Mouse (Mus musculus) mouse trophoblast stem cell (cell line): Measurements from ENCODE around the gene Gdpd2.

Experiments
- in situ Hi-C, 2 experiments: fragments of 300-500 bp; cut with MseI, MboI; formaldehyde crosslinking; loops; 2 replicates in 1 of 2; 3 replicates in 1 of 2; pipeline ENCODE4 v1.15.1; 2025

The Gdpd2 gene

DNA sequence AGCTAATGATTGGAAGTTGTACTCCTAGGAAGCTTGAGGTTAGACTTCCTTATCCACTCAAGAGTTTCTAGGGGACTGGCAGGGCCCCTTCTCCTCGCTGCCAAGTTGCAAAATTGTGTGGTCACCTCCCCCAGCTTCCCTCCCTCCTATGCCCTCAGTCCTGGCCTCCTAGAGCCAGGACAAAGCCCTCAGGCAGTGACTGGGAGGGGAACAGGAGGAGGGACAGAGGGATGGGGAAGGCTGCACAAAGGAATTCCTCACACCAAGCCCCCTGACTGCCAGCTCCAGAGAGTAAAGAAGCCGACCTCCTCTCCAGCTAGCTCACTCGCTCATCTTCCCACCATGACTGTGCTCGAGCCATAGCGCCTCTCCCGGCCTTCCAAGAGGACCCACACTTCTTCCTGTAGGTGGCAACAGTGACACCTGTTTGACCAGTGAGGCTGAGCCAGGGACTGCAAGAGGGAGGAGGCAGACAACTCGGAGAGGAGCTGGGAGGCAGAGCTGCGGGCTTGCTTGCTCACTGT is at the start of gene Gdpd2:
Gene Gdpd2 (plus strand): TSS at position 209 of the 524 bp plus-strand sequence.
- in situ Hi-C loops, result no loop called here

DNA sequence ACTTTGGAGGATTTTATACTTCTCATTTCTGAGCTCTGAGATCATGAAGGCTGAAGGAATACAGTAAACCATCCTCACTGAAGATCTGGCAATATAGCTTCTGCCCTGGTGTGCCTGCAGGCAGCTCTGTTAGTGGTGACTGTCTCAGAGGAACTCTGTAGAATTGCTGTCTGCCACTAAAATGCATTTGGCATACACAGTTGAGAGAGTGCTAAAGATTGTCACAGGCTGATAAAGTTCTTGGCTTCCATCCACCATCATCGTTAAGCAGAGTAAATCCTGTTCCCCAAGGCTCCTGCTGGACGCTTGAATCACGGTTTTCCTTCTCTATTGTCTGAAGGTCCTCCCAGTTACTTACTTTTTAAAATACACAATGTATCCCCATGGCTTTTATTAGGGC is 43.1 kb upstream of the Gdpd2 start:
- in situ Hi-C loops, result no loop called here

DNA sequence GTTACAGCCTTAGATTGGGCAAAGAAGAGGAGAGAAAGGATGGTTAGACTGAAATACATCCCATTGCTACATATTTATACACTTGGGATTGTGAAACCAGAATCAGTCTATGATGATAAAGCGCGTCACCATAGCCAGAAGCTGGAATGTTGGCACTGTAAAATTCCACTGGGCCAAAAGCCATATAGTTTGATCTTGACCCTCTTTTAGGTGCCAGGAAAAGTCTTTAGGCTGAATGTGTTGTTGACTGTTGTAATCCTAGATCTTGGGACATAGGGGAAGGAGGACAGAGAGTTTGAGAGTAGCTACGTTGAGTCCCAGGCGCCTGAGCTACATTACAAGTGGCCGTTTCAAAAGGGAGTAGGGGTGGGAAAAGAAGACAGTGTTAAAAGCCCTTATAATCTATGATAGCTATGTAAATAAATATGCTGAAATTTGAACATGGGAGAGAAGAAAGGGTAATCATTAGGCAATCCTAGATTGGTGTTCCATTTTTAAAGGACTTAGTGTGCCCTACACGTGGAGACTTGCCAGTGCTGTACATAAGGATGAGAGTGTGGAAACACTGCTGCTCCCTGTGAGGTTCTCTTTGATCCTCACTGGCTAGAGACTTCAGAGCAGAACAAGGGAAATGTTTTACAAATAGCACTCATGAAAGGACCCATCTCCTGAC is 42.2 kb upstream of the Gdpd2 start:
- in situ Hi-C loops, result no loop called here

DNA sequence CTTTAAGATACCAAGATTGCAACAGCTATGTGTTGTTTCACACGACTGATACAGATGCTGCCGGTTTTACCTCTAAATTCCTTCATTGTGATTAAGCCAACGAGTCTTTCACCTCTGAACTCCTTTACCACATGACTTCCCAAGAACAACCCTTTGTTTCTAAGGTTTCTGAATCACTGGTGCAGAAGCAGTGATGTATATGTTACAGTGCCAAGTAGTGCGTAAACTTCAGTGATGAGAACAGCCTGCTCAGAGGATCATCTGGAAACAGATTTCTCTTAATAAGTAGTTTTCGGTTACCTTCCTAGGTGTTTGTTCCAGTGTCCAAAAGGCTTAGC is 41.7 kb upstream of the Gdpd2 start:
- in situ Hi-C loops, result no loop called here

DNA sequence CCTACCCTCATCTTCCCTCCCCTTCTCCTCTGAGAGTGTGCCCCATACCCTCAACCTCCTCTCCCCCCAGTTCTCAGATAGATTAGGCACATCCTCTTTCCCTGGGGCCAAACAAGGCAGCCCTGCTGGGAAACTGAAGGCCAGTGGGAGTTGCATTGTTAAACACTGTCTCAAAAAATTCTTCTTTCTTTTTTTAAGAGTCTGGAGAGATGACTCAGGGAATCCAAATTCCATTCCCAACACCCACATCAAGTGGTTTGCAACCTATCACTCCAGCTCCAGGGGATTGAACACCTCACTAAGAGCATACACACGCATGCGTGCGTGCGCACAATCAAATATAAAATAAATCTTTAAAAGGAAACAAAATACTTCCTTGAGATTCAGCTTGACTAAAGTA is 32.9 kb upstream of the Gdpd2 start:
- in situ Hi-C loops, result no loop called here

DNA sequence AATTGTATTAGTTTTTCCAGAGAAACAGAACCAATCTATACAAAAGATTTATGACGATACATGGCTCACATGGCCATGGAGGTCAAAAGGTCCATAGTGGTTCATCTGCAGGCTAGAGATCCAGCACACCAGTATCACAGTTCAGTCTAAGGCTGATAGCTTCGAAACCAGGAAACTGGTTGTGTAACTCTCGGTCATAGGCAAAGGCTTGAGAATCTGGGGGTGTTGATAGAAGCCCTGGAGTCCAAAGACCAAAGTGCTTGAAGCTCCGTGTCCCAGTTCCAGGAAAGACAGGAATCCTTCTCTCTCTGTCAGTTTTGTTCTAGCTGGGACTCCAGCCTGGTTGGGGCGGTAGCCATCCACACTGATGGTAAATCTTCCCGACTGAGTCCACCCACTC is 21.6 kb upstream of the Gdpd2 start:
- in situ Hi-C loops, result no loop called here

DNA sequence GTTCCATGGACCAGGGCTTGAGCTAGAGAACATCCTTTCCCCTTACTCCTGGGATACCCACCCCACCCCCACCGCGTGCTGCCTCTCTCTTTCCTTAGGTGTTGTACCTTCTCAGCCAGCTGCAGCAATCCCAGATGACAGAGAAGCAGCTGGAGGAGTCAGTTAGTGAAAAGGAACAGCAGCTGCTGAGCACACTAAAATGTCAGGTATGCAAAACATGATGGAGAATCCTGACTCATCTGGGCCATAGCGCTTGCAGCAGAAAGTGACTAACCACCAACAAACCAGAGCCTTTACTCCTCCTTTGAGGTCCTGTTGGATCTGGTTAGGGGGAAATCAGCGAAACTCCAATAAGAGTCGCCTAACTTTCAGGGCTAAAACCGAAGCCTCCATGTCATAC is 13.5 kb upstream of the Gdpd2 start:
- in situ Hi-C loops, result no loop called here

DNA sequence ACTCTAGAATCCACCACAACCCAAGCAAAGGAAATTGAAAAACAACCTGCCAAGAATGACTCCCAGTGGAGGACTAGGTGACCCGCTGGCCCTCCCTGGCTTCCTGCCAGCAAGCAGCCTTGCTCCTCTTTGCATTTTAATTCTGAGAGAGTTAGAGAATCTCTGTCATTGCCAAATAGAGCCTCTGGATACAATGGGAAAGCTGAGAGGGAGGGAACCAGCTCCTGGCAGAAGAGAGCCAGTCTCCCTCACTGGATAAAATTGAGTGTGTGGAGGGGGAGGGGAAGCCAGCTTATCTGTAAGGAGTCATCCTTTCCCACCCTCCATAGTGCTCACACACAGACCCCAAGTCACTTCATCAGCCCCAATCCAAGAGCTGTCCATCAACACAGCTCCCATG is 726 bp upstream of the Gdpd2 start:
- in situ Hi-C loops, result no loop called here

DNA sequence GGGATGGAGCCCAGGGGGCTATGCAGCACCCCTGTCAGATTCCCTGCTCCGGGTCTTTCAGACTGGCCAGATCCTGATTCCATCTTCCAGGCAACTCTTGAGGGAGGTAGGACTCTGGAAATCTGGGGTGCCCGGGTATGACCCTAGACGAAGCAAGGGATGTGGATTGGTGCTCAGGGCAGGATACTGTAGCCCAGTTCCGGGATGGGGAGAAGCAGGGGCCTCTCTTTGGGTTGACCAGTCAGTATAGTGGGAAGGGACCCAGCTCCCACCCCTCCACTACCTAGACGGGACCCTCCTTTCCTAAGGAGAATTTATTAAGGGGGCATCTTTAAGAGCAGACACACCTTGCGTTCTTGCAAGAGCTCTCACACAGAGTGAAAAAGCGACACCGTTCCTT is 593 bp downstream of the Gdpd2 start:
- in situ Hi-C loops, result no loop called here

DNA sequence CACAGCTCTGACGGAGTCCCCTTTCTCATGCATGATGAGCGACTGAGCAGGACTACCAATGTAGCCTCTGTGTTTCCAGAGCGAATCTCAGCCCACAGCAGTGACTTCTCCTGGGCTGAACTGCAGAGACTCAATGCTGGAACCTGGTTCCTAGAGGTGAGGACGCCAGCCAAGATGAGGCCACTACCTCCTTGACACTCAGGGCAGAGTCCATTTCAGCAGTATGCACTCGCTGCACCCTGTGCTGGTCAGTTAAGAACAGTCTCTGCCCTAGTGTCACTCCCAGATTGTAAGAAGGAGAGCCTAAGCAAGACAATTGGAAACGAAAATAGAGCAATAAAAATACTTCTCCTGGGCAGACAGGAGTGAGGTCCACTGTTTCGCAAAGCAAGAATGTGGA is 4.7 kb downstream of the Gdpd2 start:
- in situ Hi-C loops, result no loop called here

DNA sequence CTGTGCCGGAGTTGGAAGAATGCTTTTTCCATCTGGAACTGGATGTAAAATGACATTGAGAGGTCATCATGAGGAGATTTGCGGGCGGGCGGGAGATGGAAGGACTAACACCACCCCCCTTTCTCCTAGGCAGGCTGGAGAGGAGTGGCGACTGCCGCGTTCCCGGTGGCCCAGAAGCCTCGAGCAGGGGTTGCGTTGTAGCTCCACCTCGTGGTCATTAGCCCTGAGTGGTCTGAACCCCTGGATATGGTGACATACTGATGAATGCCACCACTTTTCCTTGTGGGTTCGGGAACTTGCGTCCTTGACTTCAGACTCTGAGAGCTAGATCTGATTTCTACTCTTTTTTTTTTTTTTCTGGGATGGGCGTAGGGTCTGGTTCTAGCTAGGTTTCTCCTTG is 9.2 kb downstream of the Gdpd2 start:
- in situ Hi-C loops, result no loop called here

DNA sequence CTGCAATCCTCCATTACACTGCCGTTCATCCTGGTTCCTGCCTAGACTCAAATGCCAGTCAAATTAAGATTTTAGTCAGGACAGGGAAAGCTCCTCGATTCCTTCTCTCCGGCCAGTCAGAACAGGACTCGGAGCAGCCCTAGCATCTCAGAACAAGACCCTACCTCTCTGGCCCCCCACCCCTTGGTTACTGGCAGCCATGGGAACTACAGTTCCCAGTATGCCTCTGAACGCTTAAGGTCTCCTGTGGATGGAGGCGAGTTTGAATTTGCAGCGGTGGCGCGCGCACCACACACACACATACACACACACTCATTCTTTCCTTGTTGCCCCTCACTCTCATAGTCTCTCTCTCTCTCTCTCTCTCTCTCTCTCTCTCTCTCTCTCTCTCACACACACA is 9.8 kb downstream of the Gdpd2 start:
- in situ Hi-C loops, result no loop called here

DNA sequence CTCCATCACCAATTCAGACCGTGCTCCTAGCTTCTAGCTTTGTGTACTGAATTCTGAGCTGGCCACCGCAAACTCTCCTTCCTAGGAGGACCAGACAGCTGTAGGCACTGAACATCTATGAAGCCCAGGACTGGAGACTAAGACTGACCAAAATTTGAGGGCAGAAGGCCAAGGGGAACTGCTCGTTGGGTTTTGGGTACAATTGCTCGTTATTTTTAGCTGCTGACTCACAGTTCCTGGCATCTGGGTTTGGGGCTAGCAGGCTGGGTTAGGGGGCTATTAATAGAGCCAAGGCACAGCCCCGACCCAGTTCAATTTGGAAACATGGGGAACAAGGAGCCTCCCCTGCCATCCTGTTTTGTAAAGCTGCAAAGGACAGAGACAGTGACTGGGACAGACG is 11.1 kb downstream of the Gdpd2 start:
- in situ Hi-C loops, result no loop called here

DNA sequence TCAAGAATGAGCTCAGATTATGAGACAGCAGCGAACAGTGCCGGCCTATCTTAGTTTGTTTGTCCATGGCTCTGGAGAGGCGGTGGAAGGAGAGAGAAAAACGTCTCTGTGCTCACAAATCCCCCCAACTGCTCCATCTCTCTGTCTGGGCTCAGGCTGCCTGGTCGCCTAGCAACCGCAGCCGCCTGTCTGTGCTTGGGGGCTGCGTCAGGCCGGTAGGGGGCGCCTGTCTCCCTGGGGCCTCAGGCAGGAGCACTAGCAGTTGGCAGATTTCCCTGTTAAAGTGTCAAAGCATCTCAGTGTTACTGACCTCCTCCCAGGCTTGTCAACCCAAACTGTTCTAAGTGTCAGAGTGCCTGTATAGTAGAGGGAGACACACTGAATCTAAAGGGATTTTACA is 12.3 kb downstream of the Gdpd2 start:
- in situ Hi-C loops, result no loop called here

DNA sequence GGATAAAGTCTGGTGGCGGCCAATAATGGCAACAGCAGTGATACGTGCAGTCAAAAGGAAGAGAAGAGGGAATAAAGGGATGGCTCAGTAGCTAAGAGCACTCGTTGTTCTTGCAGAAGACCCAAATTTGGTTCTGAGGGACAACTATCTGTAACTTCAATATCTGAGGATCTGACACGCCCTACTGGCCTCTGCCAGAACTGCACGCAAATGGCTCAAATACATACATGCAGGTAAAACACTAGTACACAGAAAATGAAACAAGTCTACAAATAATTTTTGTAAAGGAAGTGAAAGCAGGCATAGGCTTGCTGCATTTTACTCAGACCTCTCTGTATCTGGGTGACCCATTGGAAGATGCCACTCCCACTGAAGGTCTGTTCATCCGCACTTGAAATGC is 36.2 kb downstream of the Gdpd2 start:
- in situ Hi-C loops, result no loop called here

DNA sequence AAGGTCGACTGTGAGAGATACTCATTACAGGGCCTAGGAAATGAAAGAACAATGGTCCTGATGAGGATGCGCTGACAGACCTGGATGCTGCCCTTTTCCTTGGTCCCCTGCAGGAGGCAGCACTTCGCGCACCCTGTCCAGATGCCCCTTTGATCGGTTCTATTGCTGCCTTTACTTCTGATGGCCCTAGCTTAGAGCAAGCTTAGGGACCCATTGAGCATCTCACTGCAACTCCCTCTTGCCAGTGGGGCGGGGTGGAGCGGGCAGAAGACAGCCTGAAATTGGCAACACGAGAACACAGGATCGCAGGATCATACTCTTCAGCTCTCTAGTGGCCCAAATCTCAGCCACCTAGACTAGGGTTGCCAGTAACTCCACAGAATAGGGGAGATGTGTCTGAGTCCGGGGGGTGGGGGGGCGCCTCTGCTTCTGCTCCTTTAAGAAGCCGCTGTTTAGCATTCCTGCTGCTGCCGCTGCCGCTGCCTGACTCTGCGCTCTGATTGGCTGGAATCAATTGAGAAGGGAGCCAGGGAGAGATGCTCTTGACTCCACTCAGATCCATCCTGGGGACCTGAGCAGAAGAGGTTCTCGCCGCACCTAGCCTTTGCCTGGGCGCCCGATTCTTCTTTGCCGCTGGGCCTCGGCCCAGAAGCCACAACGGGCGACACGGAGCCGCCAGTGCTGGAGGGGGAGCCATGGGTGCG is 37.7 kb downstream of the Gdpd2 start, which contains the start of gene Dlg3:
Gene Dlg3 (plus strand): TSS at position 542 of the 704 bp plus-strand sequence.
- in situ Hi-C loops, result no loop called here

DNA sequence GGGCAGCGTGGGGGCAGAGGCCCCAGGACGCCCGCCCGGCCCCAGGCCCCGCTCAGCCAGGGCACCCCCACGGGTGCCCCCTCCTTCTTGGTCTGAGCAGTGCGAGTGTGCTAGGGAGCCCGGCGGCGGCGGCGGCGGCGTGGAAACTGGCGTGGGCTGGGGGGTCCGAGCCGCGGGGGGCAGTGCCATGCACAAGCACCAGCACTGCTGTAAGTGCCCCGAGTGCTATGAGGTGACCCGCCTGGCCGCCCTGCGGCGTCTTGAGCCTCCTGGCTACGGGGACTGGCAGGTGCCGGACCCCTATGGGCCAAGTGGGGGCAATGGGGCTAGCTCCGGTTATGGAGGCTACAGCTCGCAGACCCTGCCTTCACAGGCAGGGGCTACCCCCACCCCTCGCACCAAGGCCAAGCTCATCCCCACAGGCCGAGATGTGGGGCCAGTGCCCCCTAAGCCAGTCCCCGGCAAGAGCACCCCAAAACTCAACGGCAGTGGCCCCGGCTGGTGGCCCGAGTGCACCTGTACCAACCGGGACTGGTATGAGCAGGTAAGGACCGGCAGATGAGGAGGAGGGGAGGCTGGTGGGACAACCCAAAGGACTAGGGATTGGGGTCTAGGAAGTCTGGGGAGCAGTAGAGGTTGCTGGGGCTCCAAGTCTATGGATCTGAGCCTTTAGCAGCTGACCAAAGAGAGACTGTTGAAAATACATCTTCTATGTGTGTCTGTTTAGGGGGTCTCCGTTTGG is 38.4 kb downstream of the Gdpd2 start:
- in situ Hi-C loops, result no loop called here

DNA sequence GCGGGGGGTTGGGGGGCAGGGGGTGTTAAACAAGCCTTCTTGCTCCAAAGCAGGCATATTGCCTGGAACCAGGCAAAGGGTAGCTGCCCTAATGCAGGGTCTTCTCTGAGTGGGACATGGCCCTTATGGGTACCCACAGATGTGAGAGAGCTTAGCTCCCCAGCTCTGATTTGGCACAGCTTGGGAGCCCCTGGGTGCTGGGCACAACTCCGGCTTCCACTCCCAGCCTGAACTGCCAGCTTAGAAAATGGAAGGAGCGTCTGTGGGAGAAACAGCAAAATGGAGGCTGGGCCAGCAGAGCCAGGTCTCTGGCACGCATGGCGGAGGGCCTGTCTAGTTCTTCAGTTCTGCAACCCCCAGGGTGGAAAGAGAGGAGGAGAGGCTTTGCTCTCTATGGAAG is 39.6 kb downstream of the Gdpd2 start:
- in situ Hi-C loops, result no loop called here

DNA sequence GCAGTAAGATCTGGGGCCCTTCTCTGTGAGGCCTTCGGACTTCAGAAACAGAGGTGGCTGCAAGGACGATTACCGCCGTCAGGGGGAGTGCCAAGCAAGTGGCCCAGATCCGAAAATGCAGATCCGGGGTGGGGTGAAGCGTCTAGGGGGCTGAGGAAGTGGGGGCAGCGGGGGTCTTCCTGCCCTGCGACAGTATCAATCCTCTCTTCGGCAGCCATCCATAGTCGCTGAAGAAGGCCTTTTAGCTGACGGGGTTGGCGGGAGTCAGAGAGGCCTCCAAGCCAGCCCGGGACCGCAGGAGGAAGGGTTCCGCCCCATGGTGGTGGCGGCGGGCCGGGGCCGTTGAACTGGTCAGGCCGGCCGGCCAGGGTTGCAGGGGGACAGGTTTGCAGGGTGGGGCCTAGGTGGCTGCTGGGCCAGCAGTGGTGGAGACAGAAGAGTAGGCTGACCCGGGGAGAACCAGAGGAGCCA is 44.7 kb downstream of the Gdpd2 start:
- in situ Hi-C loops, result no loop called here

DNA sequence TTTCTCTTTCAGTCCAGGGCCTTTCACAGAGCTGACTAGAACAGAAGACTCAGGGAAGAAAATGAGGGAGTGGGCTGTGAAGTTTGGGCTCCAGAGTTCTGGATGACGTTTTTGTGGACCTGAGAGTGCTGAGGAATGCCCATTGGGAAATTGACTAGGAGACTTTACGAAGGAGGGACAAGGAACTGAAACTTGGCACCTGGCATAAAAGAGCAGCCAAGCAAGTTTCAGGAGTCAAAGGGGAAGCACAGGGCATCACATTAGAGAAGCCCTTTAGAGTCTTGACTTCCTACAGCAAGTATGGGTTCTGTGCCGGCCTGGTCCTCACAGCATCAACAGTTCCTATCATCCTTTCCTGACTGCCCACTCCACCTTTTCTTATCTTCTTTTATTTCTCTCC is 45.7 kb downstream of the Gdpd2 start:
- in situ Hi-C loops, result no loop called here

DNA sequence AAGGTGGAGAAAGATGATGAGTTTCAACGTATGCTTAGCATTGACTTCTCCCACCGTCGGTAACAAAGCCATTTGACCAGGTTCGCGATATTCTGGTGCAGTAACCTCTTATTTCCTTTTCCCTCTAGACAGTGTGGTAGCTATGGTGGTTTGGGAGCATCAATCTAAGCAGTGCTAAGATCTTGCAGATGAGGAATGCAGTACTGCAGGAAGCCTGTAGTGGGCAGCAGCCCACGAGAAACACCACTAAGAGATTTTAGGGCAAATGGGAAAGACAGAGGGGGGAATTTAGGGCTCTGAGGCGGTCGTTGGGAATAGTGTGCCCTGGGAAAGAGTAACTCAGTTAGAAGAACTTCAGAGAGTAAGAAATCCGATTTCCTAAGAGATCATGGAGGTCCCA is 46.8 kb downstream of the Gdpd2 start:
- in situ Hi-C loops, result no loop called here

DNA sequence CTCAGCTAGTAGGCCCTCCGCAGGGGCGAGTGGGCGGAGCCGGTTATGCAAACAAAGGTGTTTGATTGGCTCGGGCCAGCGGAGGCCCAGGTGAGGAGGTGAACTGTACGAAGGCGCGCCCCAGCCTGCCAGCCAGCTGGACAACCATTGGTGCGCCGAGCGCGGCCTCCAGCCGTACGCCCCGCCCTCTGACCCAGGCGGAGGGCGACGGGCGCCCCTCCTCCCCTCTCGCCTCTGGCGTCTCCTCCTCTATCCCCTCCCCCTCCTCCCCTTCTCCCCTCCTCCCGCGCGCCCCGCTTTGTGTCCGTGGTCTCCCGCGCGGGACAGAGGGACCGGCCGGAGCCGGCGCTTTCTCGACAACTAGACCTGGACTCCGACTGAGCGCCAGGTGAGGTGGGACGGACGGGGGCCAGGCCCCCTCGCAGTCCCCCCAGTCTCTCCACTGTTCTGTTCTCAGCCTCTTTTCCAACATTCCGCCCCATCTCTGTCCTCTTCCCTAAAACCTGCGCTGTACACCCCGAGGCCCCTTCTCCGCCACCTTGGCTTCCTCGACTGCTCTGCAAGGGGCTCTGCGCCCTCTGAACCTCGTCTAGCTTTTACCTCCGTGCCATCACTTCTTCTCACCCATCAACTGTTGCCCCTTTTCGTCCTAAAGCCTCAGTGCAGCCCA is 47.4 kb downstream of the Gdpd2 start:
- in situ Hi-C loops, result no loop called here
